Mouse (Mus musculus) embryonic fibroblast, embryonic 13.5 days (primary cell): ENCODE data around the gene Cdkl2.

Experiments used
- CTCF ChIP-seq: IDR thresholded peaks from 2 replicates; pipeline ENCODE4 v1.5.1; 2011; ENCODE audit warnings: mild to moderate bottlenecking, control low read depth, low read length, moderate library complexity, borderline replicate concordance; ENCODE audit not compliant: insufficient read depth
- POLR2A ChIP-seq: IDR thresholded peaks from 2 replicates; pipeline ENCODE4 v1.6.1; 2011; ENCODE audit warnings: low read depth, mild to moderate bottlenecking, control low read depth, low read length, moderate library complexity

DNA sequence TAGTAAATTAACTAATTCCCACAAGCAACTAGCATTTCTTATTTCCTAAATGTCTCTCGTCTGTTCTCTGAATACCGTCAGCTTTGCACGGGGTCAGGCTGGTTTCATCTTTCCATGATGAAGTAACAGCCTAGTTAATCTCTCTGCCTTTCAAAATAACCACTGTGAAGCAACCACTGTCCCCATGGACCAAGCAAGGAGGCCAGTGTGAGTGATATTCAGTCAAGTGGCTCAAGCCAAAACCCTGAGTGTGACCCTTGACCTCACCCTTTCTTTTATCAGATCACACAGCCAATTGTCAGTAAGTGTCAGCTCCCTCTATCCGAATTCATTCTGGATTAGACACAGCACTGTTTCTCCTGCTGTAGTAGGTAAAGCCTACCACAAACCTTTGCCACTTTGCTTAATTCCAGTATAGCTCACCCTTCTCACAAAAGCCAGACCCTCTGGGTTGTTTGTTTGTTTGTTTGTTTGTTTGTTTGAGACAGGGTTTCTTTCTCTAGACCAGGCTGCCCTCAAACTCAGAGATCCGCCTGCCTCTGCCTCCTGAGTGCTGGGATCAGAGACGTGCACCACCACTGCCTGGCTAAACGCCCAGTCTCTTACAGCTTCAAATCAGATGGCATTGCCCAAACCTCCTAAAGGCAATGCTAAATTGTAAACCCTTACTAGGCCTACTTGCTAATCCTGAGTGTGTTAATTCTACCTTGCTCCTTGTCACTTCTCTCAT lies 42.3 kb upstream of the Cdkl2 start:
- TF ChIP-seq CTCF (no peak), POLR2A (no peak)
